Mouse (Mus musculus) embryonic facial prominence, embryonic 11.5 days (tissue): ENCODE measurements around the gene Dazap2. TPM values are rescaled to one million over a fixed set of nuclear protein-coding genes. Genes with fewer than 3 reads are reported as not detected.

Experiments
- ATAC-seq: fragments of 200-750 bp; cut with Nextera tagmentation; replicated peaks from 2 replicates; pipeline ENCODE4 v1.8.0; 2017; ENCODE audit warnings: low read depth; ENCODE audit not compliant: insufficient number of reproducible peaks, low FRiP score, low TSS enrichment
- DNase-seq: peaks from one replicate; pipeline ENCODE4 v3.0.0-alpha.2; 2015; ENCODE audit warnings: low spot score
- H3K27ac ChIP-seq: fragments of 300-500 bp; sonication (generic); replicated peaks from 2 replicates; pipeline ENCODE4 v1.5.1; 2014; ENCODE audit warnings: mild to moderate bottlenecking, low read depth, low read length, control low read depth
- H3K27me3 ChIP-seq: fragments of 300-500 bp; sonication (generic); 2 replicates; pipeline ENCODE4 v1.6.1; 2014; ENCODE audit warnings: mild to moderate bottlenecking, low read length, moderate library complexity, mixed read lengths; ENCODE audit not compliant: control insufficient read depth, insufficient read depth
- H3K36me3 ChIP-seq: fragments of 300-500 bp; sonication (generic); replicated peaks from 2 replicates; pipeline ENCODE4 v1.6.1; 2014; ENCODE audit warnings: low read depth, mild to moderate bottlenecking, low read length, moderate library complexity, mixed read lengths; ENCODE audit not compliant: control insufficient read depth, insufficient read depth
- H3K4me1 ChIP-seq: fragments of 300-500 bp; sonication (generic); 2 replicates; pipeline ENCODE4 v1.6.1; 2014; ENCODE audit warnings: low read length, mixed read lengths; ENCODE audit not compliant: control insufficient read depth, insufficient read depth
- H3K4me2 ChIP-seq: fragments of 300-500 bp; sonication (generic); 2 replicates; pipeline ENCODE4 v1.6.1; 2014; ENCODE audit warnings: low read depth, mild to moderate bottlenecking, control low read depth, low read length, moderate library complexity
- H3K4me3 ChIP-seq: fragments of 300-500 bp; sonication (generic); 2 replicates; pipeline ENCODE4 v1.5.1; 2014; ENCODE audit warnings: low read depth, low read length, control low read depth
- H3K9ac ChIP-seq: fragments of 300-500 bp; sonication (generic); replicated peaks from 2 replicates; pipeline ENCODE4 v1.6.1; 2014; ENCODE audit warnings: mild to moderate bottlenecking, control low read depth, low read length
- H3K9me3 ChIP-seq: fragments of 300-500 bp; sonication (generic); replicated peaks from 2 replicates; pipeline ENCODE4 v1.6.1; 2016; ENCODE audit warnings: mild to moderate bottlenecking, low read length, inconsistent platforms, mixed read lengths; ENCODE audit not compliant: control insufficient read depth
- WGBS: fragments of 180-500 bp; shearing (Covaris S2); extraction: QIAGEN DNeasy Blood & Tissue Kit; methylation state at CpG from one replicate; pipeline ENCODE4 v1.1.7; 2014; 5-methylcytosine and 5-hydroxymethylcytosine counted together
- polyA plus RNA-seq: library from polyadenylated mRNA; unstranded; fragments of >200 nt; fragmentation: Nextera tagmentation; extraction: Ambion mirVana; gene quantifications from 2 replicates; pipeline ENCODE4 v1.2.1, GENCODE M21; 2014

Gene Dazap2
- polyA plus RNA-seq, 1 experiment from 2014 or later, result 210 TPM

GRCm38 (mm10) chr15:100664813-100665274, 49.7 kb downstream of the Dazap2 start:
- H3K9ac ChIP-seq, result no peak overlapping the region
- ATAC-seq (no peak), DNase-seq (no peak)
- WGBS, result 82% methylated on average over 9 of the region's 9 CpGs
- no peak overlapping the region for H3K4me3 ChIP-seq
- H3K9me3 ChIP-seq, result no peaks in the 10 kb centered on the region
- H3K27me3 ChIP-seq, result no peaks in the 10 kb centered on the region
- no peaks in the 10 kb centered on the region for H3K36me3 ChIP-seq
- H3K4me1 ChIP-seq, result no peaks in the 10 kb centered on the region; the same call in 1 of the 2 replicates
- H3K4me2 ChIP-seq, result no peak overlapping the region
- H3K27ac ChIP-seq, result no peak overlapping the region

GRCm38 (mm10) chr15:100665411-100666218, 50.5 kb downstream of the Dazap2 start:
- Histone ChIP-seq H3K27ac (no peak overlapping the region), H3K36me3 (no peaks in the 10 kb centered on the region), H3K9ac (no peak overlapping the region), H3K4me3 (no peak overlapping the region), H3K4me2 (no peak overlapping the region), H3K9me3 (no peaks in the 10 kb centered on the region), H3K27me3 (no peaks in the 10 kb centered on the region), H3K4me1 (no peaks in the 10 kb centered on the region; the same call in 1 of the 2 replicates)
- WGBS, result 41% methylated on average over 9 of the region's 9 CpGs
- DNase-seq (no peak), ATAC-seq (no peak)

- no peak overlapping the region for H3K4me3 ChIP-seq
- no peak overlapping the region for H3K27ac ChIP-seq
- H3K36me3 ChIP-seq, result no peaks in the 10 kb centered on the region
- no peak for ATAC-seq
- H3K9me3 ChIP-seq, result no peaks in the 10 kb centered on the region
- H3K4me1 ChIP-seq, result no peaks in the 10 kb centered on the region; the same call in 1 of the 2 replicates
- H3K4me2 ChIP-seq, result no peak overlapping the region
- WGBS, result 9% methylated on average over 7 of the region's 7 CpGs
- no peaks in the 10 kb centered on the region for H3K27me3 ChIP-seq
- H3K9ac ChIP-seq, result no peak overlapping the region; the same call in 1 of the 2 replicates
- peak; percentile 43 for DNase-seq
Measured at GRCm38 (mm10) chr15:100666219-100666696, 51.1 kb downstream of the Dazap2 start.

- Histone ChIP-seq H3K4me1 (no peaks in the 10 kb centered on the region; the same call in 1 of the 2 replicates), H3K4me3 (no peak overlapping the region), H3K4me2 (no peak overlapping the region), H3K27ac (no peak overlapping the region), H3K36me3 (no peaks in the 10 kb centered on the region), H3K27me3 (no peaks in the 10 kb centered on the region), H3K9ac (no peak overlapping the region; the same call in 1 of the 2 replicates), H3K9me3 (no peaks in the 10 kb centered on the region)
- WGBS, result 21% methylated on average over 12 of the region's 12 CpGs
- DNase-seq, result no peak
- ATAC-seq, result no peak
Measured at GRCm38 (mm10) chr15:100666851-100667250, 51.7 kb downstream of the Dazap2 start.

- Histone ChIP-seq H3K4me3 (no peak overlapping the region), H3K9ac (no peak overlapping the region), H3K36me3 (no peaks in the 10 kb centered on the region), H3K4me2 (no peak overlapping the region), H3K27me3 (no peaks in the 10 kb centered on the region), H3K4me1 (no peaks in the 10 kb centered on the region; the same call in 1 of the 2 replicates), H3K9me3 (no peaks in the 10 kb centered on the region), H3K27ac (no peak overlapping the region)
- 66% methylated on average over 6 of the region's 6 CpGs for WGBS
- ATAC-seq, result no peak
- DNase-seq, result no peak
Measured at GRCm38 (mm10) chr15:100667420-100667819, 52.3 kb downstream of the Dazap2 start.

GRCm38 (mm10) chr15:100667871-100668545, 52.9 kb downstream of the Dazap2 start:
- ATAC-seq, result no peak

GRCm38 (mm10) chr15:100669337-100669736, 54.2 kb downstream of the Dazap2 start, which contains the start of gene Bin2:
TSS of gene Bin2 (minus strand) at chr15:100669553.
- H3K4me3 ChIP-seq, result no peak within 1 kb of the TSS
- WGBS, result 89% methylated on average over 20 of the region's 20 CpGs
- H3K36me3 ChIP-seq, result no peaks in the 10 kb centered on the region
- no peak within 1 kb of the TSS for H3K27ac ChIP-seq
- no peak within 1 kb of the TSS for H3K4me2 ChIP-seq
- DNase-seq (no peak), ATAC-seq (no peak)
- no peak within 1 kb of the TSS for H3K9ac ChIP-seq
- H3K9me3 ChIP-seq, result no peaks in the 10 kb centered on the region
- H3K4me1 ChIP-seq, result no peaks in the 10 kb centered on the region; the same call in 1 of the 2 replicates
- no peaks in the 10 kb centered on the region for H3K27me3 ChIP-seq

More at GRCm38 (mm10) chr15:100667871-100668545, 52.9 kb downstream of the Dazap2 start:
- 91% methylated on average over 5 of the region's 5 CpGs for WGBS
- no peaks in the 10 kb centered on the region for H3K36me3 ChIP-seq
- no peak for DNase-seq
- H3K4me3 ChIP-seq, result no peak overlapping the region
- no peaks in the 10 kb centered on the region for H3K9me3 ChIP-seq
- no peaks in the 10 kb centered on the region; the same call in 1 of the 2 replicates for H3K4me1 ChIP-seq
- H3K9ac ChIP-seq, result no peak overlapping the region
- H3K27me3 ChIP-seq, result no peaks in the 10 kb centered on the region
- H3K4me2 ChIP-seq, result no peak overlapping the region
- no peak overlapping the region for H3K27ac ChIP-seq
